Mouse (Mus musculus): ENCODE results near the gene Tor3a.

DNA sequence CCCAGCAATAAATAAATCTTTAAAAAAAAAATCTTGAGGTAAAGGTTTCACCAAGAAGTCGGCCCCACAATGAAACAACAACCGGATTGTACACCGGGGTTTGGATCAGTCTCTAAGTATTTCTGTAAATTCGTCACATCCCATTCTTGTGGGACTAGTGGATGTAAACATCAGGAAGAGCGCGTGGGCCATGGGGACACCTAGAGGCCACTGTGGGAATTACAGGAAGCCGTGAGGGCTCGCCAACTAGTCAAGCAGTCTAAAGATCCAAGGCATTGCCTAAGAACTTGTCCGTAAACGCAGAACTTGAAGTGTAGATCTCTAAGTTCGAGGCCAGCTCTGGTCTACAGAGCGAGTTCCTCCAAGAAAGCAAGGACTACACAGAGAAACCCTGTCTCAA, 2.0 kb upstream of the Tor3a start:
- TF ChIP-seq POLR2A (IDR thresholded peaks at IDR 0.05; ENCODE audit: low read depth, low read length): no peak
- peak; percentile 84 for TF ChIP-seq CTCF (conservative IDR thresholded peaks at IDR 0.05; ENCODE audit: insufficient read depth, insufficient read length, low read depth, low read length)

Data from kidney, adult 2 months (tissue).